Mouse (Mus musculus): ENCODE results near the gene Lhx2.

Lhx2 gene

GRCm38 (mm10) chr2:38338990-38339909 lies at the start of gene Lhx2:
Lhx2 (plus strand) TSS chr2:38339281.
- DNase-seq (ENCODE audit: low spot score), result no peak

GRCm38 (mm10) chr2:38291526-38291925 lies 47.6 kb upstream of the Lhx2 start:
- DNase-seq (ENCODE audit: low spot score), result no peak

GRCm38 (mm10) chr2:38295939-38296338 lies 43.1 kb upstream of the Lhx2 start:
- DNase-seq (ENCODE audit: low spot score), result no peak

- DNase-seq (ENCODE audit: low spot score), result no peak
Observed at GRCm38 (mm10) chr2:38300941-38301340, 38.1 kb upstream of the Lhx2 start.

GRCm38 (mm10) chr2:38305152-38305551 lies 33.9 kb upstream of the Lhx2 start:
- no peak for DNase-seq (ENCODE audit: low spot score)

GRCm38 (mm10) chr2:38312921-38313320 lies 26.2 kb upstream of the Lhx2 start:
- DNase-seq (ENCODE audit: low spot score), result no peak

- DNase-seq (ENCODE audit: low spot score), result no peak
Observed at GRCm38 (mm10) chr2:38313399-38313798, 25.7 kb upstream of the Lhx2 start.

GRCm38 (mm10) chr2:38319086-38319485 lies 20.0 kb upstream of the Lhx2 start:
- no peak for DNase-seq (ENCODE audit: low spot score)

- DNase-seq (ENCODE audit: low spot score), result no peak
Observed at GRCm38 (mm10) chr2:38320911-38321310, 18.2 kb upstream of the Lhx2 start.

GRCm38 (mm10) chr2:38323380-38323779 lies 15.7 kb upstream of the Lhx2 start:
- no peak for DNase-seq (ENCODE audit: low spot score)

GRCm38 (mm10) chr2:38326671-38327070 lies 12.4 kb upstream of the Lhx2 start:
- no peak for DNase-seq (ENCODE audit: low spot score)

GRCm38 (mm10) chr2:38333586-38334119 lies 5.4 kb upstream of the Lhx2 start:
- no peak for DNase-seq (ENCODE audit: low spot score)

- no peak for DNase-seq (ENCODE audit: low spot score)
Observed at GRCm38 (mm10) chr2:38336606-38337005, 2.5 kb upstream of the Lhx2 start.

- DNase-seq (ENCODE audit: low spot score), result no peak
Observed at GRCm38 (mm10) chr2:38337091-38337640, 1.9 kb upstream of the Lhx2 start.

- DNase-seq (ENCODE audit: low spot score), result no peak
Observed at GRCm38 (mm10) chr2:38337681-38338080, 1.4 kb upstream of the Lhx2 start.

GRCm38 (mm10) chr2:38338348-38338932 lies 641 bp upstream of the Lhx2 start:
- no peak for DNase-seq (ENCODE audit: low spot score)

GRCm38 (mm10) chr2:38339910-38340625 lies 987 bp downstream of the Lhx2 start:
- DNase-seq (ENCODE audit: low spot score), result no peak

GRCm38 (mm10) chr2:38340626-38341200 lies 1.6 kb downstream of the Lhx2 start:
- no peak for DNase-seq (ENCODE audit: low spot score)

- no peak for DNase-seq (ENCODE audit: low spot score)
Observed at GRCm38 (mm10) chr2:38343573-38343972, 4.5 kb downstream of the Lhx2 start.

GRCm38 (mm10) chr2:38344727-38345126 lies 5.6 kb downstream of the Lhx2 start:
- DNase-seq (ENCODE audit: low spot score), result no peak

- no peak for DNase-seq (ENCODE audit: low spot score)
Observed at GRCm38 (mm10) chr2:38346417-38346816, 7.3 kb downstream of the Lhx2 start.
